Mouse (Mus musculus): ENCODE results near the gene Car7. TPM values are rescaled to one million over a fixed set of nuclear protein-coding genes. Genes with fewer than 3 reads are reported as not detected.

Car7 gene
- total RNA-seq, 2 experiments from 2014 or later = 14.8 to 26.6 TPM

Other genes starting within 250 kb of the Car7 start
- gene Cmtm2a, start 241.5 kb upstream of the Car7 start, total RNA-seq (2021) = not detected
- not detected for gene Gm45711, start 224.6 kb upstream of the Car7 start, total RNA-seq (2021)
- not detected for gene Cmtm1, start 224.5 kb upstream of the Car7 start, total RNA-seq (2021)
- gene Gm11020, start 213.1 kb upstream of the Car7 start, total RNA-seq (2021) = not detected
- not detected for gene Cmtm2b, start 212.5 kb upstream of the Car7 start, total RNA-seq (2021)
- 10 to 100 TPM; 12.4 to 16.5 TPM for gene Cmtm3, start 195.3 kb upstream of the Car7 start, total RNA-seq (2021)
- 10 to 100 TPM; 53.2 to 56.9 TPM for gene Cmtm4, start 138.9 kb upstream of the Car7 start, total RNA-seq (2021)
- 100 to 1,000 TPM; 234 to 270 TPM for gene Dync1li2, start 91.6 kb upstream of the Car7 start, total RNA-seq (2021)
- under 1 TPM; 0.57 to 0.80 TPM for gene Terb1, start 24.8 kb upstream of the Car7 start, total RNA-seq (2021)
- 10 to 100 TPM; 44.3 to 46.9 TPM for gene Nae1, start 52 bp upstream of the Car7 start, total RNA-seq (2021)
- gene Pdp2, start 56.8 kb downstream of the Car7 start, total RNA-seq (2021) = 1 to 10 TPM; 7.8 to 8.1 TPM
- not detected for gene Cdh16, start 89.7 kb downstream of the Car7 start, total RNA-seq (2021)
- gene Rrad, start 96.6 kb downstream of the Car7 start, total RNA-seq (2021) = 1 to 10 TPM; 1.4 to 1.5 TPM
- 10 to 100 TPM; 24.9 to 35.8 TPM for gene Ciao2b, start 107.3 kb downstream of the Car7 start, total RNA-seq (2021)
- not detected for gene Ces2a, start 199.3 kb downstream of the Car7 start, total RNA-seq (2021)